Mouse (Mus musculus): ENCODE measurements around the gene Enoph1. TPM values are rescaled to one million over a fixed set of nuclear protein-coding genes. Genes with fewer than 3 reads are reported as not detected.

Enoph1 gene
- polyA plus RNA-seq, 1 experiment from 2014 or later = 48.2 TPM

DNA sequence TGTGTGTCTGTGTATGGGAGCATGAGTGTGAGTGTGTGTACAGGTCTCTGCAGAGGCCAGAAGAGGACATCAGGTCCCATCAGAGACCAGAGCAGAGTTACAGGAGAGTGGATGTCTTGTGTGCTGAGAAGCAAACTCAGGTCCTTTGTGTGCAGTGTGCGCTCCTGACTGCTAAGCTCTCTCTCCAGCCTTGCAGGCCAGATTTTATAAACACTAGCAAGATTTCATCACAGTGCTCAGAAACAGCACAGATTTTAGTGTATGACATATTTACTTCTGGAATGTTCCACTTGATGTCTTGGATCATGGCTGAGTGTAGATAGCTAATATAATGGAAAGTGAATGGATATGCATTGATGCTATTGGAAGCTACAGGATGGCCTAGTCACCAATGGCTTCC is 62.6 kb downstream of the Enoph1 start:
- Histone ChIP-seq H3K4me1 (replicated peaks) (no peaks in the 10 kb centered on the region), H3K4me2 (no peak overlapping the region), H3K4me3 (replicated peaks) (no peak overlapping the region), H3K27me3 (no peaks in the 10 kb centered on the region), H3K9me3 (no peaks in the 10 kb centered on the region), H3K9ac (replicated peaks) (no peak overlapping the region), H3K36me3 (no peaks in the 10 kb centered on the region), H3K27ac (no peak overlapping the region)
- 94% methylated on average over 1 of the region's 1 CpGs for WGBS
- no peak for ATAC-seq (ENCODE audit: insufficient number of reproducible peaks, insufficient read depth, low FRiP score, low TSS enrichment, low read depth)

DNA sequence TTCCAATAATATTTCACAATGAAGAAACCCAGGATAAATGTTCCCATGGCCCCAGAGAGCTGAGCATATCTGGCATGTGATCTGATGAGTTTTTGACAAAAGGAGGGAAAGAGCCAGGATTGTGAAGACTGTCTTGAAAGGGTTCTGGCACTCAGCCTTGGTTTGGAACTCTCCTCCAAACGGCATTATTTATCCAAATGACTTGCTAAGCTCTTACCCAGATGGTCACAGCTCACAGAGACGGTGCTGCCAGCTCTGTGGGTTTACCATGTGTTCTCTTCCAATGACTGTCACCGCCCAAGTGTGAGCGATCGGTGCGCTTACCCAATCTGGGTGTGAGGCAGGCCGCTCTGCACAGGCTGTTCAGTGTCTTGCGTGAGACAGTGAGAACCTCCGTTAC is 69.1 kb downstream of the Enoph1 start:
- ATAC-seq (ENCODE audit: insufficient number of reproducible peaks, insufficient read depth, low FRiP score, low TSS enrichment, low read depth) = no peak
- no peak overlapping the region for H3K4me2 ChIP-seq
- H3K27me3 ChIP-seq = no peaks in the 10 kb centered on the region
- no peaks in the 10 kb centered on the region for H3K36me3 ChIP-seq
- H3K27ac ChIP-seq = no peak overlapping the region
- 80% methylated on average over 9 of the region's 9 CpGs for WGBS
- H3K4me3 ChIP-seq (replicated peaks) = no peak overlapping the region
- H3K9ac ChIP-seq (replicated peaks) = no peak overlapping the region
- no peaks in the 10 kb centered on the region for H3K4me1 ChIP-seq (replicated peaks)
- H3K9me3 ChIP-seq = no peaks in the 10 kb centered on the region

DNA sequence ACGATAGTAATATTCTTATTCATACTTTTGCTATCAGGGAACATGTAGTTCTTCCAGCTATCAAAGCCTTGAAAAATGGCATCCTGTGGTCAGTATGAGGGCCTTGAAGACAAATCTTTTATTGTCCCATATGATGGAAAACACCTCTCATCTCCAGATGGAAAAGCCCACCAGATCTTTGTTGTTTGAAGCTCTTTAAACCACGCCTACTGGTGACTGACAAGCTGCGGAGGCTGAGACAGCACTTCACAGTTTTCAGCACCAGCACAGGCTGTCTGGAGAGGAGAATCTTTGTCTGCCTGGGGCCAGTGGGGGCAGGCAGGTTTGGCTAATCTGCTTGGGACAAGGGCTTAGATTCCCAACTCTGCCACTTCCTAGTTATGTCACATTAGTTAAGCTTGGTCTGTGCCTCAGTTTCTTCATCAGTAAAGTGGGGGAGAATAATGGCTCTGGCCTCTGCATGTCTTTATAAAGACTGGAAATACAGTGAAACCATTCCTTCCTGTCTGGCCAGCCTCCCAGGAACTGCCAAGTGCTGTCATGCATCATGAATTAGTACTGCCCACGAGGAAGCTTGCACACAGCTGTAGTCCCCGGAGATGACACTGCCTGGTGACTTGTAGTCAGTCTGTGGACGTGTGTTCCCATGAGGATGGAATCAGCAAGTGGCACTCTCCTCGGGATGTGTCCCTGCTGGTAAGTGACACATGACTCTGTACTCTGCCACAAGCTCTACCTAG is 69.9 kb downstream of the Enoph1 start:
- no peak overlapping the region for H3K4me3 ChIP-seq (replicated peaks)
- no peak overlapping the region for H3K27ac ChIP-seq
- H3K4me2 ChIP-seq = no peak overlapping the region
- ATAC-seq (ENCODE audit: insufficient number of reproducible peaks, insufficient read depth, low FRiP score, low TSS enrichment, low read depth) = no peak
- no peaks in the 10 kb centered on the region for H3K4me1 ChIP-seq (replicated peaks)
- no peak overlapping the region for H3K9ac ChIP-seq (replicated peaks)
- H3K36me3 ChIP-seq = no peaks in the 10 kb centered on the region
- no peaks in the 10 kb centered on the region for H3K9me3 ChIP-seq
- WGBS = 64% methylated on average over 7 of the region's 7 CpGs
- no peaks in the 10 kb centered on the region for H3K27me3 ChIP-seq

DNA sequence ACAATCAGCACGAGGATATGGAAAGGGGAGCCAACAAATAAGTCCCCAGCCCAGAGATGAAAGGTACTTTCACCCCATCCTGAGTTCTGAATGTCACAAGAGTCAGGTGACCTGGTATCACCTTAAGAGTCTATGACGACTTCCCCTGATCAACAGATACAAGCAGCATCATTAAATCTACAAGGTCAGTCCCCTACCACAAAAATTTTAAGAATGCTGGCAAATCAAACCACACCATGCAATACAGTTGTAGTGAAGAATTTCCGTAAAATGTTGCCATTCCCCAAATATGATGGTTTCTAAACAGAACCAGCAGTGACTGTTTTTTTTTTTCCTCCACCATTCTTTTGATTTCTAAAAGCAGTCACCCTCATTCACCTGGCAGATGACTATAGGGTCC is 70.8 kb downstream of the Enoph1 start:
- Histone ChIP-seq H3K27ac (no peak overlapping the region), H3K4me2 (no peak overlapping the region), H3K4me1 (replicated peaks) (no peaks in the 10 kb centered on the region), H3K27me3 (no peaks in the 10 kb centered on the region), H3K9me3 (no peaks in the 10 kb centered on the region), H3K36me3 (no peaks in the 10 kb centered on the region), H3K4me3 (replicated peaks) (no peak overlapping the region), H3K9ac (replicated peaks) (no peak overlapping the region)
- no peak for ATAC-seq (ENCODE audit: insufficient number of reproducible peaks, insufficient read depth, low FRiP score, low TSS enrichment, low read depth)
- 65% methylated on average over 3 of the region's 3 CpGs for WGBS

DNA sequence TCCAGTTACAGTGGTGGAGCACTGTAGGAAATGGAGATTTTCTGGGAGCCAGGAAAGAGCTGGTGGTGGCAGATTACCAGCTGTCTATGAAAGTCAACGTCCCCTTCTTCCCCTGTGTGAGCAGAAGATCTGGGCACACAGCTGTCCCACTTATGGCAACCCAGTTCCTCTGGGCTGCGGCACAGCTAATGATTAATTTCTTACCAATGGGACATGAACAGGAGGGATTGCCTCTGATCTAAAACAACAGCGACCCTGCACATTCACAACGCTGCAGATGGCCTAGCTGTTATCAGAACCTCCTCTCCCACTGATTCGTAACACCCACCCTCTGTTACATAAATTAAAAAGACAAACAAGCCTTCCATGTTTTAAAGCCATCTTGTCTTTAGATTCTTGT is 73.6 kb downstream of the Enoph1 start:
- no peak overlapping the region for H3K27ac ChIP-seq
- no peaks in the 10 kb centered on the region for H3K4me1 ChIP-seq (replicated peaks)
- H3K4me2 ChIP-seq = no peak overlapping the region
- H3K36me3 ChIP-seq = no peaks in the 10 kb centered on the region
- no peak overlapping the region for H3K4me3 ChIP-seq (replicated peaks)
- no peak for ATAC-seq (ENCODE audit: insufficient number of reproducible peaks, insufficient read depth, low FRiP score, low TSS enrichment, low read depth)
- H3K9ac ChIP-seq (replicated peaks) = no peak overlapping the region
- no peaks in the 10 kb centered on the region; the same call in 1 of the 2 replicates for H3K27me3 ChIP-seq
- H3K9me3 ChIP-seq = no peaks in the 10 kb centered on the region
- 67% methylated on average over 5 of the region's 5 CpGs for WGBS

Other genes with a start within 250 kb of the Enoph1 start
- gene Vamp9, start 133.7 kb upstream of the Enoph1 start, polyA plus RNA-seq (2016; fragmentation: Nextera tagmentation; extraction: Ambion mirVana) = 0.33 TPM in 1 of 2 replicates, not detected in the other
- 469 and 520 TPM in 2 replicates for gene Hnrnpd, start 61.0 kb upstream of the Enoph1 start, polyA plus RNA-seq (2016; fragmentation: Nextera tagmentation; extraction: Ambion mirVana)
- 1.7 and 2.2 TPM in 2 replicates for gene 4930524J08Rik, start 60.9 kb upstream of the Enoph1 start, polyA plus RNA-seq (2016; fragmentation: Nextera tagmentation; extraction: Ambion mirVana)
- gene Hnrnpdl, start 321 bp upstream of the Enoph1 start, polyA plus RNA-seq (2016; fragmentation: Nextera tagmentation; extraction: Ambion mirVana) = 257 and 266 TPM in 2 replicates
- 2.4 and 2.9 TPM in 2 replicates for gene Tmem150c, start 119.8 kb downstream of the Enoph1 start, polyA plus RNA-seq (2016; fragmentation: Nextera tagmentation; extraction: Ambion mirVana)